21 mouse cellular contexts compared by ENCODE assay signal in the genomic region with DNA sequence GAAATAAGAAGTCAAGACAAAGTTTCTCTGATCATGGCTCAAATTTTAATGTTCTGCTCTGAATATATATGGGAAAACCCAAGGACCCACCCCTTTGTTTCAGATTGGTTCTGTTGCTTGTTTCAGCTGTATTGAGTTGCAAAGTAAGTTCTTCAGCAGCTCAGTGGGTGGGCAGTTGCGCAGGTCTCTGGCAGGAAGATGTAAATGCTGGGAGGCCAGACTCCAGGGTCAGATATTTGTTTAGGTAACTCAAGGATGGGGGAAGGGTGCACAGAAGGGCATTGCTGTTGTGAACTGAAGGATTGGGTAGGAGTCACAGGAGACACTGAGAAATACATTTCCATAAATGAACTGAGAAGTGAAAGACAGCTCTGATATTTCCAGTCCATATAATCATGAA.
DNase-seq lines count a peak whose midpoint lies in the region; ATAC-seq and TF ChIP-seq lines count a peak whose summit lies in the region.
"Had no signal": no experiment of that assay in that cellular context is flagged by ENCODE, and none has a peak within 500 bp of the region (broad histone marks: within the 10 kb centered on the region; RNA-seq: fewer than 3 reads in every experiment).

No protein-coding gene starts in this region.

- H3K36me3 ChIP-seq in ES-Bruce4 (ENCODE audit: control insufficient read depth, insufficient read depth, low read length, poor library complexity, severe bottlenecking), result no peaks in the 10 kb centered on the region
- no peaks in the 10 kb centered on the region for H3K36me3 ChIP-seq in liver, postnatal 0 days (replicated peaks; ENCODE audit: insufficient read depth, low read length)
- H3K36me3 ChIP-seq: embryonic facial prominence, embryonic 10.5 days; embryonic facial prominence, embryonic 12.5 days; forebrain, embryonic 12.5 days; G1E had no signal

- no peak overlapping the region for H3K4me3 ChIP-seq in ES-Bruce4 (ENCODE audit: low read depth, low read length)
- no peak overlapping the region for H3K4me3 ChIP-seq in liver, postnatal 0 days (ENCODE audit: low read depth, low read length)
- H3K4me3 ChIP-seq: embryonic facial prominence, embryonic 10.5 days; embryonic facial prominence, embryonic 12.5 days; forebrain, embryonic 12.5 days had no signal

- no peak overlapping the region for H3K4me2 ChIP-seq in liver, postnatal 0 days (ENCODE audit: low read depth, low read length)
- H3K4me2 ChIP-seq: embryonic facial prominence, embryonic 12.5 days; forebrain, embryonic 12.5 days had no signal

- no peaks in the 10 kb centered on the region for H3K27me3 ChIP-seq in ES-Bruce4 (ENCODE audit: control insufficient read depth, insufficient read depth, low read length, poor library complexity, severe bottlenecking)
- H3K27me3 ChIP-seq in liver, postnatal 0 days (ENCODE audit: insufficient read depth, low read length), result no peaks in the 10 kb centered on the region
- H3K27me3 ChIP-seq: embryonic facial prominence, embryonic 12.5 days; forebrain, embryonic 12.5 days; Patski had no signal

- no peak for ATAC-seq in liver, postnatal 0 days
- ATAC-seq: activated CD4-positive, CD25-positive, alpha-beta regulatory T cell, adult 4 months; forebrain, embryonic 14.5 days; forebrain, embryonic 16.5 days; Patski had no signal

- TF ChIP-seq POLR2A in ES-Bruce4 (IDR thresholded peaks at IDR 0.05; ENCODE audit: insufficient read depth, low read length), result no peak

- DNase-seq in ES-CJ7 (ENCODE audit: low read depth, low spot score), result peak; percentile 88
- peak; percentile 93 for DNase-seq in R1 (ENCODE audit: low read depth, low spot score)
- no peak for DNase-seq in gastrocnemius, postnatal 4 days (ENCODE audit: low spot score in 2 of 2)
- no peak for DNase-seq in liver, postnatal 0 days
- DNase-seq in adrenal gland, postnatal 36 days, result no peak
- DNase-seq: adrenal gland, adult 8-10 months; adrenal gland, postnatal 14 days; cerebellum, adult 11-12 months; cerebellum, adult 2 months; cerebellum, adult 9-10 months; cerebellum, postnatal 10 days; cerebellum, postnatal 25 days had no signal

- TF ChIP-seq EP300 in ES-Bruce4 (IDR thresholded peaks at IDR 0.05; ENCODE audit: insufficient read depth, low read depth, low read length), result peak; percentile 82
- TF ChIP-seq EP300 in liver, postnatal 0 days (IDR thresholded peaks at IDR 0.05; ENCODE audit: low read depth), result no peak

- TF ChIP-seq CTCF in ES-Bruce4 (IDR thresholded peaks at IDR 0.05; ENCODE audit: low read depth, low read length), result no peak
- TF ChIP-seq CTCF in liver, postnatal 0 days (IDR thresholded peaks at IDR 0.05; ENCODE audit: low read depth), result no peak

- H3K9ac ChIP-seq in ES-Bruce4 (ENCODE audit: low read depth, poor library complexity, severe bottlenecking), result no peak overlapping the region
- H3K9ac ChIP-seq in liver, postnatal 0 days (replicated peaks), result no peak overlapping the region
- H3K9ac ChIP-seq: embryonic facial prominence, embryonic 12.5 days; forebrain, embryonic 12.5 days had no signal

- peaks cover 27% of the 10 kb centered on the region for H3K9me3 ChIP-seq in ES-Bruce4 (replicated peaks; ENCODE audit: control insufficient read depth, insufficient read depth, low read length, poor library complexity, severe bottlenecking)
- no peaks in the 10 kb centered on the region for H3K9me3 ChIP-seq in liver, postnatal 0 days (ENCODE audit: low read length)
- H3K9me3 ChIP-seq: embryonic facial prominence, embryonic 12.5 days; forebrain, embryonic 12.5 days had no signal

- H3K4me1 ChIP-seq in ES-Bruce4 (ENCODE audit: control insufficient read depth, insufficient read depth, low read length), result no peaks in the 10 kb centered on the region
- no peaks in the 10 kb centered on the region for H3K4me1 ChIP-seq in liver, postnatal 0 days (ENCODE audit: insufficient read depth)
- H3K4me1 ChIP-seq: embryonic facial prominence, embryonic 10.5 days; embryonic facial prominence, embryonic 12.5 days; forebrain, embryonic 12.5 days had no signal

- H3K27ac ChIP-seq in ES-Bruce4 (ENCODE audit: insufficient read depth, low read length), result no peak overlapping the region; the same call in 1 of the 2 replicates
- no peak overlapping the region for H3K27ac ChIP-seq in liver, postnatal 0 days (ENCODE audit: low read depth)
- H3K27ac ChIP-seq: embryonic facial prominence, embryonic 10.5 days; embryonic facial prominence, embryonic 12.5 days; forebrain, embryonic 12.5 days had no signal

- WGBS in liver, postnatal 0 days (ENCODE audit: insufficient replicate concordance), result 88% methylated on average over 1 of the region's 1 CpGs

Comparison
In these comparisons a context has a peak if more than half of its experiments do, and no peak if none do; other contexts are left out.
1. DNase-seq: peak in ES-CJ7 (single experiment) and R1 (single experiment); none in gastrocnemius, postnatal 4 days (0 of 2), liver, postnatal 0 days (single experiment) and adrenal gland, postnatal 36 days (0 of 2).